Mouse (Mus musculus) myocyte (in vitro differentiated cells): Measurements from ENCODE around the gene Zc3h6.

Source experiments
- E2F4 ChIP-seq: IDR thresholded peaks from one replicate; pipeline ENCODE4 v1.6.1; 2011; ENCODE audit warnings: mild to moderate bottlenecking, control low read depth, moderate library complexity; ENCODE audit not compliant: insufficient read depth
- POLR2A ChIP-seq: IDR thresholded peaks from one replicate; pipeline ENCODE4 v1.6.1; 2011; ENCODE audit warnings: low read depth, mild to moderate bottlenecking, control low read depth, moderate library complexity; ENCODE audit not compliant: insufficient read length
- POLR2AphosphoS2 ChIP-seq: IDR thresholded peaks from one replicate; pipeline ENCODE4 v1.6.1; 2011; ENCODE audit warnings: low read depth, control low read depth; ENCODE audit not compliant: insufficient read length
- REST ChIP-seq: IDR thresholded peaks from one replicate; pipeline ENCODE4 v1.6.1; 2011; ENCODE audit warnings: mild to moderate bottlenecking, control low read depth, moderate library complexity; ENCODE audit not compliant: insufficient read depth, insufficient read length
- TCF12 ChIP-seq: IDR thresholded peaks from one replicate; pipeline ENCODE4 v1.6.1; 2011; ENCODE audit warnings: mild to moderate bottlenecking, control low read depth; ENCODE audit not compliant: poor library complexity, insufficient read depth, severe bottlenecking

- TF ChIP-seq POLR2A (no peak), E2F4 (no peak), TCF12 (no peak), REST (no peak), POLR2AphosphoS2 (no peak)
Observed at GRCm38 (mm10) chr2:128930704-128931103, 36.5 kb upstream of the Zc3h6 start.
